Mouse (Mus musculus) embryonic facial prominence, embryonic 12.5 days (tissue): ENCODE data around the gene Pom121. TPM values are rescaled to one million over a fixed set of nuclear protein-coding genes. Genes with fewer than 3 reads are reported as not detected.

Experiments used
- ATAC-seq: fragments of 200-750 bp; cut with Nextera tagmentation; 2 replicates; pipeline ENCODE4 v1.8.0; 2017; ENCODE audit not compliant: insufficient number of reproducible peaks, insufficient read depth, low FRiP score, low TSS enrichment
- H3K27ac ChIP-seq: fragments of 300-500 bp; sonication (generic); 2 replicates; pipeline ENCODE4 v1.5.1; 2016; ENCODE audit warnings: mild to moderate bottlenecking
- H3K27me3 ChIP-seq: fragments of 300-500 bp; sonication (generic); 2 replicates; pipeline ENCODE4 v1.6.1; 2016; ENCODE audit warnings: mild to moderate bottlenecking, moderate library complexity
- H3K36me3 ChIP-seq: fragments of 300-500 bp; sonication (generic); 2 replicates; pipeline ENCODE4 v1.6.1; 2016; ENCODE audit warnings: mild to moderate bottlenecking
- H3K4me1 ChIP-seq: fragments of 300-500 bp; sonication (generic); 2 replicates; pipeline ENCODE4 v1.6.1; 2016
- H3K4me2 ChIP-seq: fragments of 300-500 bp; sonication (generic); replicated peaks from 2 replicates; pipeline ENCODE4 v1.6.1; 2016; ENCODE audit warnings: mild to moderate bottlenecking, moderate library complexity
- H3K4me3 ChIP-seq: fragments of 300-500 bp; sonication (generic); 2 replicates; pipeline ENCODE4 v1.5.1; 2016; ENCODE audit warnings: mild to moderate bottlenecking
- H3K9ac ChIP-seq: fragments of 300-500 bp; sonication (generic); 2 replicates; pipeline ENCODE4 v1.6.1; 2016; ENCODE audit warnings: mild to moderate bottlenecking, moderate library complexity
- H3K9me3 ChIP-seq: fragments of 300-500 bp; sonication (generic); 2 replicates; pipeline ENCODE4 v1.6.1; 2016; ENCODE audit warnings: mild to moderate bottlenecking, moderate library complexity
- WGBS: fragments of 180-500 bp; shearing (Covaris S2); methylation state at CpG from one replicate; pipeline ENCODE4 v1.1.7; 2016; 5-methylcytosine and 5-hydroxymethylcytosine counted together
- microRNA-seq: library from miRNA; unstranded; fragments of <30 nt; microRNA quantifications from one replicate; pipeline ENCODE4, GENCODE M21; 2017
- polyA plus RNA-seq: library from polyadenylated mRNA; unstranded; fragments of >200 nt; fragmentation: Nextera tagmentation; extraction: Ambion mirVana; gene quantifications from 2 replicates; pipeline ENCODE4 v1.2.1, GENCODE M21; 2016

Pom121 gene
- polyA plus RNA-seq, 1 experiment from 2014 or later = 21.2 TPM

DNA sequence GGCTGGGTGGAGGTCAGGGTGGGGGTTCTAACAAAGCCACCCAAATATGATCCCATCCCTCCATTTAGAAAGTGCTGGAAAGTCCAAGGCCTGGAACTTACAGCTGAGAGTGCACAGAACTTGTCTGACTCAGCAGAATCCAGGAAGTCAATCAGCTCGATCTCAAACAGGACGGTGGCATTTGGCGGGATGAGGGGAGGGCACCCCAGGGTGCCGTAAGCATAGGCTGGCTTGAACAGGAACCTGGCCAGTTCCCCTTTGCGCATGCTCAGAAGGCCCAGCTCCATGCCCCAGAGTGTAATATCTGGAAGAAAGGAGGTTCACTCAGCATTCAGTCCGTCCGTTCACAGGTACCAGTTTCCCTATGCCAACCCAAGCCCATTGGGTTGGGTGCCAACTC is 48.4 kb downstream of the Pom121 start:
- Histone ChIP-seq H3K36me3 (no peaks in the 10 kb centered on the region), H3K9me3 (peaks cover 9% of the 10 kb centered on the region), H3K27me3 (no peaks in the 10 kb centered on the region), H3K9ac (no peak overlapping the region), H3K4me1 (no peaks in the 10 kb centered on the region), H3K4me2 (no peak overlapping the region), H3K27ac (no peak overlapping the region), H3K4me3 (no peak overlapping the region)
- 82% methylated on average over 7 of the region's 7 CpGs for WGBS
- no peak for ATAC-seq

DNA sequence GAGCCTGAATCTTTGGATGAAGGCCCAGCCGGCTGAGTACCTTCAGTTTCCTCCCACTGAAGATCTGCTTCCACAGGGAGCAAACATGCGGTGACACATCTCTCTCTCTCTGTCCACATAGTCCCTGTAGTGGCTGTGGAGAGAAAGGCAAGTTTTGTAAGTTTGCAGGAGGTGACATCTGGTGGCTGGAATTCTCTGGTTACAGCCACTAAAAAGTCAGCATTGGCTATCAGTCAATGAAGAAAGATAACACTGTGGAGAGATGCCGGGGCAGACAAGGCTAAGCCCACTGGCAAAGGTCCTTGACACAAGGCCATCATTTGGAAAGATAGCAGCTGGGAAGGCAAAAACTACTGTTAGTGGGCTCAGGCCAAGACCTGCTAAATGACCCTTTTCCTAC is 56.8 kb downstream of the Pom121 start:
- Histone ChIP-seq H3K36me3 (no peaks in the 10 kb centered on the region), H3K9me3 (no peaks in the 10 kb centered on the region), H3K27ac (no peak overlapping the region), H3K9ac (no peak overlapping the region), H3K27me3 (no peaks in the 10 kb centered on the region), H3K4me1 (no peaks in the 10 kb centered on the region), H3K4me2 (no peak overlapping the region), H3K4me3 (no peak overlapping the region)
- no peak for ATAC-seq
- 54% methylated on average over 3 of the region's 3 CpGs for WGBS

DNA sequence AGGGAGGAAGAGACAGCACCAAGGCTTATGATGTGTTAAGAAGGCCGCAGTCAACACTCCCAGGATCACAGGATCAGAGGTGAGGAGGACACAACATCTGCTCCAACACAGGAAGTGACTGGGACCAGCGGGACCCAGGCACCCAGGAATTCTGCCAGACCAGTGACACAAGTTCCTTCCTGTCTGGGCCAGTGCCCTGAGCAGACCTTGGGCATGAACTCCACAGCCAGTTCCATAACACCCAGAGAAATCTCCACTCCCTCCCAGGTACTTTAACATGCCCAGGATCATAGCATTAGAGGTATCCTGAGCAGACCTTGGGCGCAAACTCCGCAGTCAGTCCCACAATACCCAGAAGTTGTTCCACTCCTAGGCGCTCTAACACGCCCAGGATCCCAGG is 63.2 kb downstream of the Pom121 start:
- no peaks in the 10 kb centered on the region for H3K9me3 ChIP-seq
- no peak for ATAC-seq
- no peaks in the 10 kb centered on the region for H3K27me3 ChIP-seq
- H3K36me3 ChIP-seq = no peaks in the 10 kb centered on the region
- no peak overlapping the region for H3K4me3 ChIP-seq
- H3K4me2 ChIP-seq = no peak overlapping the region
- no peaks in the 10 kb centered on the region for H3K4me1 ChIP-seq
- H3K27ac ChIP-seq = no peak overlapping the region
- no peak overlapping the region for H3K9ac ChIP-seq
- 88% methylated on average over 6 of the region's 6 CpGs for WGBS

DNA sequence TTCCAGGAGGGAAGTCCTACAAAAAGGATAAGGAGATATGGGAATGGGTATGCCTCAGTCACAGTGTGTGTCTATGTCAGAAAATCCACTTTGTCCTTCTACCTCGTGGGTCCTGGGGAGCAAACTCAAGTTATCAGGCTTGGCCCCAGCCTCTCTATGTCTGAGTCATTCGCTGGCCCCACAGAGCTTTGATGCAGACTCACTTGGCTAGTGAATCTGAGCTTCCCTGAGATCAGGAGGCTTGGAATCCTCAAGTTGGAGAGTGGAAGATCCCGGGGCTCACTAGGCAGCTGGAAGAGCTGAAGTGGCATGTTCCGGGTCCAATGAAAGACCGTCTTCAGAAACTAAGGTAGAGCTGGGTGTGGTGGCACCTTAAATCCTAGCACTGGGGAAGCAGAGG is 64.1 kb downstream of the Pom121 start:
- H3K4me2 ChIP-seq = no peak overlapping the region
- 80% methylated on average over 5 of the region's 5 CpGs for WGBS
- H3K36me3 ChIP-seq = no peaks in the 10 kb centered on the region
- no peak for ATAC-seq
- H3K27ac ChIP-seq = no peak overlapping the region
- no peak overlapping the region for H3K9ac ChIP-seq
- no peaks in the 10 kb centered on the region for H3K4me1 ChIP-seq
- H3K27me3 ChIP-seq = no peaks in the 10 kb centered on the region
- H3K4me3 ChIP-seq = no peak overlapping the region
- no peaks in the 10 kb centered on the region for H3K9me3 ChIP-seq

DNA sequence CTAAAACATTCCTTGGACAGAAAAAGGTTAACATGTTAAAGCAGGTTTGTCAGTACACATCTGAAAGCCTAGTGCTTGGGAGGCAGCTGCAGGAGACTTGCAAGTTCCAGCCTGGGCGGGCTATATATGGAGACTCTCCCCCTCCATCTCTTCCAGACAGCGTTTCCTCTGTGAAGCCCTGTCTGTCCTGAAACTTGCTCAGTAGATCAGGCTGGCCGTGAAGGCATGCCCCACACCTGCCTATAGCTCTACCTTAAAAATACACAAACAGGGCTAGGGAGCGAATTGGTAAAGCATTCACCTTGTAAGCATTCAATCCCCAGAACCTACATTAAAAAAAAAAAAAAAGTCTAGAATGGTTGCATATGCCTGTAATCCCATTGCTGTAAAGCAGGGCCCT is 64.9 kb downstream of the Pom121 start:
- Histone ChIP-seq H3K27me3 (no peaks in the 10 kb centered on the region), H3K9me3 (no peaks in the 10 kb centered on the region), H3K4me2 (no peak overlapping the region), H3K9ac (no peak overlapping the region), H3K27ac (no peak overlapping the region), H3K36me3 (no peaks in the 10 kb centered on the region), H3K4me3 (no peak overlapping the region), H3K4me1 (no peaks in the 10 kb centered on the region)
- WGBS = 69% methylated on average over 4 of the region's 4 CpGs
- no peak for ATAC-seq

Small RNAs within 50 kb of the gene (microRNA-seq; reads per million reads assigned to microRNA genes)
- gene Mir7033 = 1.3 reads per million

Other genes with a start within 250 kb of the Pom121 start
- 24.8 and 30.0 TPM in 2 replicates for gene Tbl2, start 244.9 kb downstream of the Pom121 start, polyA plus RNA-seq
- 47.5 and 47.7 TPM in 2 replicates for gene Bcl7b, start 226.3 kb downstream of the Pom121 start, polyA plus RNA-seq
- gene Baz1b, start 207.3 kb downstream of the Pom121 start, polyA plus RNA-seq = 68.7 and 69.0 TPM in 2 replicates
- gene Fzd9, start 143.3 kb downstream of the Pom121 start, polyA plus RNA-seq = 13.2 and 15.6 TPM in 2 replicates
- gene Fkbp6, start 44.5 kb downstream of the Pom121 start, polyA plus RNA-seq = not detected in 2 replicates
- not detected in 2 replicates for gene Trim50, start 41.3 kb downstream of the Pom121 start, polyA plus RNA-seq
- gene Nsun5, start 24.6 kb downstream of the Pom121 start, polyA plus RNA-seq = 39.7 and 41.6 TPM in 2 replicates
- gene Hip1, start 150.6 kb upstream of the Pom121 start, polyA plus RNA-seq = 57.9 and 60.5 TPM in 2 replicates
- not detected in 2 replicates for gene Ccl26, start 169.0 kb upstream of the Pom121 start, polyA plus RNA-seq
- gene Ccl24, start 178.5 kb upstream of the Pom121 start, polyA plus RNA-seq = 0.99 and 1.0 TPM in 2 replicates
- gene Rhbdd2, start 238.1 kb upstream of the Pom121 start, polyA plus RNA-seq = 47.4 and 49.1 TPM in 2 replicates